Mouse (Mus musculus) cerebellum, adult 11 months (tissue): ENCODE measurements at regions not wholly inside any gene's neighbourhood (a gene's known extent, or its start where the extent isn't known, plus 50 kb on each side); places are given as distances from the start of the nearest gene placed in this dataset.

ENCODE experiments used
- DNase-seq: peaks from one replicate; pipeline ENCODE4 v3.0.0; 2022

- peak; percentile 28 for DNase-seq
Observed at GRCm38 (mm10) chr3:38201861-38202656, 282.6 kb downstream of the Ankrd50 start.

GRCm38 (mm10) chr3:38194001-38194400, 290.6 kb downstream of the Ankrd50 start:
- DNase-seq = no peak

GRCm38 (mm10) chr3:38187406-38187896, 297.2 kb downstream of the Ankrd50 start:
- no peak for DNase-seq

DNA sequence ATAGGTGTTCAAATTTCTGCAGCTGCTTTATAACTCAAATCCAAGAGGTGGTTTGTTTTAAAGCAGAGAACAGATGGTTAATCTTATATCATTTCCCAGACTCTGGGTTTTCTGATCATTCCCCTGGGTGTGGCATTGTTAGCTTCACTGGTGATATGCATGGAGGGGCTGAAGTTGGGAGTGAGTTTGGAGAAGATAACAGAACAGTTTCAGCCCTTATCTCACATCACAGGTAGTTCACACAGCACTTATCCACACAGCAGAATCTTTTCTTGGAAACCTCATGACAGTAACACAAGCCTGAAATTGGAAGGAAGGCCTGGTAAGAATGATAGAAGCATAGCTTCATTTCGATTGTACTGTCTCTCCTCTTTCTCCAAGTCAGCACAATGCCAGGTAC, 298.1 kb downstream of the Ankrd50 start:
- DNase-seq = no peak

DNA sequence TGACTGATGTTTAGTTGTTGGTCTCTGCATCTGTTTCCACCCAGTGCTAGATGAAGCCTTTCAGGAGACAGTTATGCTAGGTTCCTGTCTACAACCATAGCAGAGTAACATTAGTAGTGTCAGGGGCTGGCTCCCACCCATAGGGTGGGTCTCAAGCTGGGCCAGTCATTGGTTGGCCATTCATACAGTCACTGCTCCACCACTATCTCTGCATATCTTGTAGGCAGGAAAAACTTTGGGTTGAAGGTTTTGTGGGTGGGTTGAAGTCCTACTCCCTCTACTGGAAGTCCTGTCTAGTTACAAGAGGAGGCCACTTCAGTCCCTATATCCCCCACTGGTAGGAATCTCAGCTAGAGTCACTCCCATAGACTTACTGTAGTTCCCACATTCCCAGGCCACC, 306.3 kb downstream of the Ankrd50 start:
- no peak for DNase-seq

DNA sequence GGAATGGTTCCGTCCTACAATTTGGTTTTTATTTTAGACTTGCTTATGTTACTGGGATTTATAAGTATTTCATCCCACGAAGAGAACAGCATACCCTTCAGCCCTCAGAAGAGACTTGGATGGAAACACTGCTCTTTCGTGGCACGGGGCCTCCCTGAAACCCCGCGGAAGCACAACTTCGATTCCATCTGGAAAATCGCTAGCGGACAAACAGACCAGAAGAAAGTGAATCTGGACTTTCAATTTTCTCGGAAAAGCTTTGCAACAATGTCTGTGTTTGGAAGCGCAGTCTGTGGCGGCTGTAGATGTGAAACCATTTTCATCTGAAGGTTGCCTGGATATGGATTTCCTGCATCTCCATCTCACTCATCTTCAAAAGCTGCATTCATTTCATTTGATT, 308.7 kb downstream of the Ankrd50 start:
- DNase-seq = no peak

DNA sequence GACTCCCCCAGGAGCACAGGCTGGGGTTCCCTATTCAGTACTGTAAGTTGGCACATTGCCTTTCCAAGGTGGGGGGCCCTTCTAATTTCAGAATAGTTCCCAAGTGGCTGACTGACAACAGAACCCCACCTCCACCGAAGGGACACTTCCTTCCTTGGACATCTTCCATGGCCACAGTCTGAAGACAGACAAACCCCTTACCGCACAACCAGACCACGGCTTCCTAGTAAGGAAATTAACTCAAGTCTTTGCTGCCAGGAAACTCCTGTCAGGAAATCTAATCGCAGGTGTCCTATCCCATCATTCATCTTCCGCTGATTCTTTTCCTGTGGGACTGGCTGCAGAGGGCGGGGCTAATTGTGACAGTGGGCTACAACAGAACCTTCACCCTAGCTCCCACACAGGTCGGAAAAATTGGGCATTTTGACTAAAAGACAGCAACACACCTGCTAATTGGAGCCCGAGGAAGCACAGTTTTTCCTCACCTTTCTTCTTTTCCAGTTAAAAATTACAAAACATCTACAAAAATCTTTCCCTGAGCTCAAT, 309.8 kb downstream of the Ankrd50 start:
- no peak for DNase-seq

GRCm38 (mm10) chr3:38152408-38152807, 332.2 kb downstream of the Ankrd50 start:
- DNase-seq = no peak

DNA sequence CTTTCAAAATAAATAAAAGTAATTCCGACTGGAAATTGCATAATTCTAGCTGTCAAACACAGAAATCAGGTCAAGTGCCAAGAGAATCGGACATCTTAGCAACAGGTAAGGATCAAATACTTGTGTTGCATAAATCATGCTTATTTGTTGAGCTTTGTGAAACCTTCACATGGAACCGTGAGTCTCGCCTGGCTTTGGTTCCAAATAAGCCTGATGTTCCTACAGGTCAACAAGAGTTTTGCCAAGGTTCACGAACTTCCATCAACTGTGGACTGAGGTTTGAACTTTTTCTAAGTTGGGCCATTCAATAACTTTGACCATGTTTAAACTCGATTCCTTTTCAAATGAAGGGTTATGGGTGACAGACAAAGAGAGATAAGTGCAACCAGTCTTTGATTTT, 332.8 kb downstream of the Ankrd50 start:
- DNase-seq = no peak

DNA sequence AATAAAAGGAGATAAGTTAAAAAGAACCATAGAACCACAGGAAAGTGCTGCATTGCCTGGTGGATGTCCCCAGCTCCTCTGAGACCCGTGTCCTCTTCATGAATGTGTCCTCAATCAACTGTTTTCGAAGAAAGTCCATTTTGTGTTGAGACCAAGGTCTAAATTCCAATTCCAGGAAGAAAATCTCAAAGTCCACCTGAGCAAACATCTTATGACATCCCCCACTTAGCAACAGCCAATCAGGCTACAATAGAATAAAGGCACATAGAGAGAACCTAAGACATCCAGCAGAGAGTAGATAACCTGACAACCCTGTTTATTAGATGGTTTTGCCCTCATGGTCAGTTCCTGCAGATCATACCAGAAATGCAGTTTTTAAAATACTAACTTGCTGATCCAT, 338.0 kb downstream of the Ankrd50 start:
- no peak for DNase-seq

GRCm38 (mm10) chr3:38145444-38145843, 339.2 kb downstream of the Ankrd50 start:
- DNase-seq = no peak

- no peak for DNase-seq
Observed at GRCm38 (mm10) chr3:38144650-38145049, 340.0 kb downstream of the Ankrd50 start.

- DNase-seq = peak; percentile 5
Observed at GRCm38 (mm10) chr3:38143147-38143883, 341.3 kb downstream of the Ankrd50 start.

GRCm38 (mm10) chr3:38139387-38139786, 345.3 kb downstream of the Ankrd50 start:
- no peak for DNase-seq

GRCm38 (mm10) chr3:38138014-38138413, 346.6 kb downstream of the Ankrd50 start:
- no peak for DNase-seq

GRCm38 (mm10) chr3:38135808-38136214, 348.8 kb downstream of the Ankrd50 start:
- no peak for DNase-seq

DNA sequence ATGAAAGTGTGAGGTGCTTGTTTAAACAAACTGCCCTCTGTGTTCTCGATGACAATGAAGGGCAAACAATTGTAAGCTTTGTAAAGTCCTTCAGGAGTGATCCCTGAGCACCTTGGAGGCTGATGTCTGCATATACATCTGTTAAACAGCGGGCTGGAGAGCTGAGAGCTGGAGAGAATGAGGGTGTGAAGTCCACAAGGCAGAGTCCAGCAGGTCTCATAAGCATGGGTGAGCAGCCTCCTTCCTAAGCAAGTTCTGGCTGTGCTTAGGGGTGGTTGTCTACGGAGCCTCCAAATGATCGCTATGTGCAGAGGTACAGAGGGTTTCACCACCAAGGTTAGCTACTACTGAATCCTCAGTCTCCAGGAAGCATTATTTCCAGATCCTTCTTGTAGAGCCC, 350.2 kb downstream of the Ankrd50 start:
- DNase-seq = no peak

GRCm38 (mm10) chr3:38131887-38132220, 352.8 kb downstream of the Ankrd50 start:
- no peak for DNase-seq

- no peak for DNase-seq
Observed at GRCm38 (mm10) chr3:38131176-38131886, 353.3 kb downstream of the Ankrd50 start.

- no peak for DNase-seq
Observed at GRCm38 (mm10) chr3:38130088-38130487, 354.6 kb downstream of the Ankrd50 start.

DNA sequence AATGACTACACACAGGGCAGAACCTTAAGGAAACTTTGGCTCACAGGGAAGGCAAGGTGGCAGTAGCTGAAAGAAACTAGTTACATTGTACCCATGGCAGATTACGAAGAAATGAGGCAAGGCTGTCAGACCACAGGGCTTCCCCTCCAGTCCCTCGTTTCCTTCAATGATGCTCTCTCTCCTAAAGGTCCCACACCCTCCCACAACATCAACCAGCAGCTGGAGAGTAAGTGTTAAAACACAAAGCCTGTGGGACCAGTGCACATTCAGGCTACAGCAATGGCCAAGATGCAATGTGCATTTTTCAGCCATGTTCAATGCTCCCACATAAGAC, 355.5 kb downstream of the Ankrd50 start:
- DNase-seq = no peak

GRCm38 (mm10) chr3:38128486-38129166, 356.0 kb downstream of the Ankrd50 start:
- no peak for DNase-seq
